Mouse (Mus musculus): ENCODE measurements around the gene Etfrf1.

DNA sequence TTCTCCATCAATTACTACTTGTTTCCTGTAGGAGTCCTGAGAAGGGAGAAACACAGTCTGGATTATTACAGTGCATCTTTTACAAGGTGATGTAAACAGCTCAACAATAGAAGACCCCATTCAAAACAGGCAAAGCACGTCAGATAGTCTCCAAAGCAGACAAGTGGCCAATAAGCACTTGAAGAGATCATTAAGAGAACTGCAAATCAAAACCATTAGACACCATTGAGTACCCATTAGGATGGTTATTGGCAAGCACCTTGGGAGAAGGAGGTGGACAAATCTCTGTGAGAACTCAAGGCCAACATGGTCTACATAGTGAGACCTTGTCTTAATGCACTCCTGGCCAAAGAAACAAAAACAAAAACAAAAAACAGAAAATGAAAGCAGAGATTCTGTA, 23.5 kb downstream of the Etfrf1 start:
- TF ChIP-seq CTCF (IDR thresholded peaks at IDR 0.05; ENCODE audit: low read depth): no peak
- TF ChIP-seq EP300 (IDR thresholded peaks at IDR 0.05; ENCODE audit: low read depth): no peak
